Mouse (Mus musculus) C2C12 (cell line): ENCODE results near the gene Noc2l. TPM values are rescaled to one million over a fixed set of nuclear protein-coding genes. Genes with fewer than 3 reads are reported as not detected.
A peak's percentile ranks its signal among the peaks of the same experiment; 100 is the strongest.

Experiments
- H3K27me3 ChIP-seq: one replicate; pipeline ENCODE4 v1.6.1; 2011; ENCODE audit not compliant: control insufficient read depth, insufficient read depth, insufficient read length
- H3K36me3 ChIP-seq: one replicate; pipeline ENCODE4 v1.6.1; 2011; ENCODE audit not compliant: control insufficient read depth, insufficient read depth
- H3K4me3 ChIP-seq: one replicate; pipeline ENCODE4 v1.5.1; 2011; ENCODE audit warnings: mild to moderate bottlenecking, control low read depth; ENCODE audit not compliant: poor library complexity, insufficient read depth, severe bottlenecking
- H3K79me2 ChIP-seq: one replicate; pipeline ENCODE4 v1.6.1; 2011; ENCODE audit not compliant: control insufficient read depth, insufficient read depth
- H3K79me3 ChIP-seq: one replicate; pipeline ENCODE4 v1.6.1; 2011; ENCODE audit warnings: low read depth, control low read depth
- H3ac ChIP-seq: one replicate; pipeline ENCODE3; 2011; ENCODE audit warnings: low read depth; ENCODE audit not compliant: control insufficient read depth, insufficient read length
- CEBPB ChIP-seq: IDR thresholded peaks from one replicate; pipeline ENCODE4 v1.6.1; 2011; ENCODE audit warnings: low read depth, mild to moderate bottlenecking, control low read depth, moderate library complexity
- CTCF ChIP-seq: IDR thresholded peaks from one replicate; pipeline ENCODE4 v1.5.1; 2011; ENCODE audit not compliant: control insufficient read depth, insufficient read depth, insufficient read length
- FOSL1 ChIP-seq: IDR thresholded peaks from one replicate; pipeline ENCODE4 v1.8.0; 2011; ENCODE audit warnings: mild to moderate bottlenecking, low read length; ENCODE audit not compliant: poor library complexity, insufficient read depth, severe bottlenecking
- MAX ChIP-seq: IDR thresholded peaks from one replicate; pipeline ENCODE4 v1.6.1; 2011; ENCODE audit warnings: mild to moderate bottlenecking, control low read depth
- MYOD1 ChIP-seq: IDR thresholded peaks from one replicate; pipeline ENCODE4 v1.6.1; 2011; ENCODE audit warnings: low read depth; ENCODE audit not compliant: control insufficient read depth, insufficient read length
- MYOG ChIP-seq: IDR thresholded peaks from one replicate; pipeline ENCODE4 v1.6.1; 2011; ENCODE audit not compliant: control insufficient read depth, insufficient read length; ENCODE audit errors: extremely low read depth
- USF1 ChIP-seq: IDR thresholded peaks from one replicate; pipeline ENCODE4 v1.6.1; 2011; ENCODE audit warnings: low read depth, mild to moderate bottlenecking, control low read depth, moderate library complexity
- polyA plus RNA-seq: library from polyadenylated mRNA; unstranded; fragments of >200 nt; fragmentation: generic; extraction: Trizol; gene quantifications from one replicate; pipeline ENCODE4 v1.2.1, GENCODE M21; 2012; ENCODE audit warnings: missing spikeins

Gene Noc2l
- polyA plus RNA-seq, 1 experiment = 106 TPM

- TF ChIP-seq MAX (no peak), FOSL1 (no peak), CTCF (no peak), USF1 (no peak)
- Histone ChIP-seq H3ac (no peak overlapping the region), H3K4me3 (no peak overlapping the region), H3K36me3 (no peaks in the 10 kb centered on the region), H3K79me2 (no peaks in the 10 kb centered on the region), H3K27me3 (no peaks in the 10 kb centered on the region), H3K79me3 (no peaks in the 10 kb centered on the region)
These were observed 41.9 kb upstream of the Noc2l start for GRCm38 (mm10) chr4:156193906-156194305.

- no peaks in the 10 kb centered on the region for H3K36me3 ChIP-seq
- no peak for TF ChIP-seq MYOG
- no peak for TF ChIP-seq USF1
- TF ChIP-seq CTCF = no peak
- TF ChIP-seq FOSL1 = no peak
- TF ChIP-seq MAX = no peak
- TF ChIP-seq CEBPB = no peak
- TF ChIP-seq MYOD1 = no peak
- no peaks in the 10 kb centered on the region for H3K79me3 ChIP-seq
- H3K4me3 ChIP-seq = no peak overlapping the region
- no peaks in the 10 kb centered on the region for H3K79me2 ChIP-seq
- H3K27me3 ChIP-seq = no peaks in the 10 kb centered on the region
- no peak overlapping the region for H3ac ChIP-seq
These were observed 41.5 kb upstream of the Noc2l start for GRCm38 (mm10) chr4:156194346-156194745.

GRCm38 (mm10) chr4:156195927-156196870, 39.6 kb upstream of the Noc2l start:
- no peak for TF ChIP-seq USF1
- no peak for TF ChIP-seq CEBPB
- TF ChIP-seq MYOG = no peak
- no peak for TF ChIP-seq MYOD1
- no peak for TF ChIP-seq MAX
- Histone ChIP-seq H3K4me3 (peak overlapping the region; percentile 40), H3ac (peak overlapping the region; percentile 84), H3K27me3 (no peaks in the 10 kb centered on the region), H3K79me2 (no peaks in the 10 kb centered on the region), H3K79me3 (no peaks in the 10 kb centered on the region), H3K36me3 (no peaks in the 10 kb centered on the region)

GRCm38 (mm10) chr4:156197131-156197828, 38.5 kb upstream of the Noc2l start, which contains the start of gene Agrn:
TSS of gene Agrn (minus strand) at chr4:156197488.
- Histone ChIP-seq H3ac (peak within 1 kb of the TSS; percentile 84), H3K27me3 (no peaks in the 10 kb centered on the region), H3K79me3 (no peaks in the 10 kb centered on the region), H3K79me2 (no peaks in the 10 kb centered on the region), H3K36me3 (no peaks in the 10 kb centered on the region), H3K4me3 (peak within 1 kb of the TSS; percentile 40)
- TF ChIP-seq FOSL1 = no peak
- TF ChIP-seq CEBPB = no peak
- TF ChIP-seq USF1 = no peak
- TF ChIP-seq CTCF = no peak
- no peak for TF ChIP-seq MYOD1
- no peak for TF ChIP-seq MYOG
- no peak for TF ChIP-seq MAX

- H3K4me3 ChIP-seq = peak overlapping the region; percentile 34
- peak overlapping the region; percentile 44 for H3ac ChIP-seq
- TF ChIP-seq CTCF (no peak), MAX (peak; percentile 55)
- H3K79me3 ChIP-seq = no peaks in the 10 kb centered on the region
- no peaks in the 10 kb centered on the region for H3K27me3 ChIP-seq
- no peaks in the 10 kb centered on the region for H3K36me3 ChIP-seq
- H3K79me2 ChIP-seq = no peaks in the 10 kb centered on the region
These were observed 38.0 kb upstream of the Noc2l start for GRCm38 (mm10) chr4:156197829-156198205.
